Mouse (Mus musculus) left cerebral cortex, adult 8-10 months (tissue): Measurements from ENCODE around the gene Atp6v0d1. TPM values are rescaled to one million over a fixed set of nuclear protein-coding genes. Genes with fewer than 3 reads are reported as not detected.

Experiments
- microRNA-seq, 2 experiments: library from miRNA; unstranded; fragments of <30 nt; microRNA quantifications; one replicate each; pipeline ENCODE4 v1.2.0; 2022
- total RNA-seq, 4 experiments: library from RNA; stranded (reverse); gene quantifications; 2 replicates each; pipeline ENCODE4 v1.2.4; 2022

Atp6v0d1 gene
- total RNA-seq, 4 experiments from 2014 or later, result 297 to 314 (median 303) TPM

Small RNA genes lying within 50 kb of the gene (microRNA-seq; reads per million reads assigned to microRNA genes)
- 0.66 to 3.2 reads per million in 2 experiments for gene Mir1966

Other genes starting within 250 kb of the Atp6v0d1 start
- 1 to 10 TPM; 5.8 to 8.7 (median 7.1) TPM for gene Lrrc29, start 239.8 kb downstream of the Atp6v0d1 start, total RNA-seq
- gene Tmem208, start 239.7 kb downstream of the Atp6v0d1 start, total RNA-seq, result 10 to 100 TPM; 33.7 to 46.5 (median 40.0) TPM
- 1 to 10 TPM; 2.5 to 5.2 (median 4.0) TPM for gene Fhod1, start 218.1 kb downstream of the Atp6v0d1 start, total RNA-seq
- 10 to 100 TPM; 28.9 to 30.7 (median 29.7) TPM for gene Slc9a5, start 217.2 kb downstream of the Atp6v0d1 start, total RNA-seq
- 1 to 10 TPM; 1.3 to 2.5 (median 1.6) TPM for gene Plekhg4, start 192.8 kb downstream of the Atp6v0d1 start, total RNA-seq
- gene Kctd19, start 152.5 kb downstream of the Atp6v0d1 start, total RNA-seq, result not detected
- gene Lrrc36, start 152.5 kb downstream of the Atp6v0d1 start, total RNA-seq, result under 1 TPM; 0.40 to 0.82 (median 0.62) TPM
- gene Tppp3, start 94.5 kb downstream of the Atp6v0d1 start, total RNA-seq, result 10 to 100 TPM; 59.3 to 66.5 (median 60.9) TPM
- 10 to 100 TPM; 38.3 to 45.8 (median 42.9) TPM for gene Zdhhc1, start 69.1 kb downstream of the Atp6v0d1 start, total RNA-seq
- not detected for gene Hsd11b2, start 47.3 kb downstream of the Atp6v0d1 start, total RNA-seq
- gene Ripor1, start 39.2 kb upstream of the Atp6v0d1 start, total RNA-seq, result 10 to 100 TPM; 65.5 to 70.5 (median 67.3) TPM
- 10 to 100 TPM; 65.3 to 80.8 (median 68.8) TPM for gene Ctcf, start 70.5 kb upstream of the Atp6v0d1 start, total RNA-seq
- not detected for gene Agrp, start 71.3 kb upstream of the Atp6v0d1 start, total RNA-seq
- gene Carmil2, start 120.2 kb upstream of the Atp6v0d1 start, total RNA-seq, result 10 to 100 TPM; 57.2 to 62.8 (median 58.3) TPM
- gene Acd, start 135.1 kb upstream of the Atp6v0d1 start, total RNA-seq, result 10 to 100 TPM; 49.0 to 53.8 (median 50.9) TPM
- 10 to 100 TPM; 34.7 to 42.3 (median 39.2) TPM for gene Pard6a, start 135.1 kb upstream of the Atp6v0d1 start, total RNA-seq
- gene 4933405L10Rik, start 141.6 kb upstream of the Atp6v0d1 start, total RNA-seq, result under 1 TPM in 2 of 4 experiments, not detected in 2; 0.44 to 0.46 TPM
- gene Enkd1, start 142.2 kb upstream of the Atp6v0d1 start, total RNA-seq, result 10 to 100 TPM in 1 of 4 experiments, 1 to 10 TPM in 3; 9.0 to 11.2 (median 9.3) TPM
- gene Gfod2, start 192.6 kb upstream of the Atp6v0d1 start, total RNA-seq, result 10 to 100 TPM; 14.5 to 21.4 (median 18.3) TPM